Mouse (Mus musculus) urinary bladder, postnatal 0 days (tissue): Measurements from ENCODE around the gene Cipc. TPM values are rescaled to one million over a fixed set of nuclear protein-coding genes. Genes with fewer than 3 reads are reported as not detected.

Source experiments
- polyA plus RNA-seq: library from polyadenylated mRNA; unstranded; fragments of >200 nt; fragmentation: Nextera tagmentation; extraction: Ambion mirVana; gene quantifications from 2 replicates; pipeline ENCODE4 v1.2.1, GENCODE M21; 2015

The Cipc gene
- polyA plus RNA-seq = 16.0 and 17.0 TPM in 2 replicates

GRCm38 (mm10) chr12:86946862-86947574 is at the start of gene Cipc:
Gene Cipc (plus strand): TSS chr12:86947043.

GRCm38 (mm10) chr12:86989890-86990754 is 43.3 kb downstream of the Cipc start, which contains the start of gene Zdhhc22:
Gene Zdhhc22 (minus strand): TSS chr12:86990430.

Other genes with a start within 250 kb of the Cipc start
- 3.4 TPM in 2 replicates for gene Angel1, start 220.6 kb upstream of the Cipc start, polyA plus RNA-seq
- not detected in 2 replicates for gene Lrrc74a, start 212.7 kb upstream of the Cipc start, polyA plus RNA-seq
- gene Irf2bpl, start 62.2 kb upstream of the Cipc start, polyA plus RNA-seq = 36.8 and 38.6 TPM in 2 replicates
- not detected in 2 replicates for gene Zdhhc22, start 43.4 kb downstream of the Cipc start, polyA plus RNA-seq
- gene Tmem63c, start 74.3 kb downstream of the Cipc start, polyA plus RNA-seq = not detected in 2 replicates
- gene Ngb, start 155.5 kb downstream of the Cipc start, polyA plus RNA-seq = 6.4 and 6.7 TPM in 2 replicates
- 26.6 and 27.0 TPM in 2 replicates for gene Gstz1, start 200.1 kb downstream of the Cipc start, polyA plus RNA-seq
- gene Pomt2, start 200.9 kb downstream of the Cipc start, polyA plus RNA-seq = 7.4 and 10.0 TPM in 2 replicates